Mouse (Mus musculus) spleen, postnatal 10 days (tissue): ENCODE measurements around the gene Pisd.

Source experiments
- DNase-seq, 2 experiments: peaks; one replicate each; pipeline ENCODE4 v3.0.0; 2021 to 2022; ENCODE audit warnings: low spot score in 2 of 2

Gene Pisd

DNA sequence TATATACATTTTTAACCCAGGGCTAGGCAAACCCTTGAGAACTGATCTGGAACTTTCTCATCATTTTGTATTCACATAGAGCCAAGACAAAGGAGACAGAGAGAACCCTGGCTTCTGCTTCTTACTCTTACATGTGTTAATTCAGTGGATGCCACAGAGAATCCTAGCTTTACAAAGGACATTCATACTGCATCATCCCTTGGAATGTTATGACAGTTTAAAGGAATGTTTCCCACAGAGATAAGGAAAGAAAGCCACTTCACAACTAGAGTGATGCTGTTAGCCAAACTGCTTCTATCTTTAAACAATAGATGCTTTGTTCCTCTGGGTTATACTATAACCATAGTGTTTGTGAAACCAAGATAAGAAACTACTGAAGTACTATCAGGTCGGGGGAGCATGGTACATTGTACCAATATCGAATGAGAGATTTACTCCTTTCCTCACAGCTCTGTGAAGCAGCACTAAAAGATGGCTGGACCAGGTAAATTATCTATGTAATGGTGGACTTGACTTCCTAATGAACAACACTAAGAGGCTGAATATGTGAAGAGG is 79.1 kb downstream of the Pisd start:
- DNase-seq: no peak

GRCm38 (mm10) chr5:32697208-32697867 is 88.1 kb downstream of the Pisd start:
- no peak for DNase-seq

DNA sequence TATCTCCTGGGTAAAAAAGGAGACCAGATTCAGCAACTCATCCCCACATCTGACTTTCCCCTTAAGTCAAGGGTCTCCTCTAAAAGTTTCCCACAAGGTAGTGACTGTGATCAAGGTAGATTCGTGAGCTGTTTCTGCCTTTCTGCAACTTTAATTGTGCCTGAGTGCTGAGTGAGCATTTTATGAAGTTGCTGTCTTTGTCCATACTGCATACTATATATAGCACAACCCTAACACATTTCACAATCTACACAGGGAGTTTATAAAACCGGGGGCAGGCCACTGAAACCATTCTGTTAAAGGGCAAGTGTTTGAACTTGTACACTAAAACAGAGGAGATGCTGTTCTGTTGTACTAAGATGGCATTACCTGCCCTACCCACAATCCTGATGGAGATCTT is 92.0 kb downstream of the Pisd start:
- DNase-seq: no peak
